Mouse (Mus musculus) kidney, adult 2 months (tissue): ENCODE data around the gene Mex3a.
A peak's percentile ranks its signal among the peaks of the same experiment; 100 is the strongest.

Experiments used
- CTCF ChIP-seq: fragments of 200-500 bp; conservative IDR thresholded peaks from 2 replicates; pipeline ENCODE4 v1.5.1; 2011; ENCODE audit warnings: low read depth, mild to moderate bottlenecking, control low read depth, low read length, moderate library complexity, mixed read lengths; ENCODE audit not compliant: insufficient read depth, insufficient read length
- POLR2A ChIP-seq: fragments of 200-500 bp; IDR thresholded peaks from one replicate; pipeline ENCODE4 v1.6.1; 2011; ENCODE audit warnings: low read depth, low read length, control low read depth

GRCm38 (mm10) chr3:88553525-88553879 lies 21.3 kb downstream of the Mex3a start, which contains the start of gene Ubqln4:
- TF ChIP-seq POLR2A (peak; percentile 15), CTCF (peak; percentile 60)
